Mouse (Mus musculus) megakaryocyte-erythroid progenitor cell, adult 5-6 weeks (primary cell): ENCODE results near the gene Olfr1393. TPM values are rescaled to one million over a fixed set of nuclear protein-coding genes. Genes with fewer than 3 reads are reported as not detected.

Source experiments
- ATAC-seq: replicated peaks from 2 replicates; pipeline ENCODE4 v1.8.0; 2016; ENCODE audit warnings: mild to moderate bottlenecking, inconsistent platforms; ENCODE audit not compliant: severe bottlenecking, poor library complexity, low FRiP score, low TSS enrichment
- total RNA-seq, 2 experiments: library from RNA; stranded (forward) in 1 of 2; stranded (reverse) in 1 of 2; fragments of 200-1000, 215-1000 nt in 1 of 2; fragments of >200 nt in 1 of 2; fragmentation: Nextera tagmentation in 1 of 2; gene quantifications; 2 replicates each; pipeline ENCODE4 v1.2.3; 2014 to 2017

Olfr1393 gene
- total RNA-seq (2014; fragmentation: Nextera tagmentation) (not detected in 2 replicates), total RNA-seq (2017) (not detected in 2 replicates)

DNA sequence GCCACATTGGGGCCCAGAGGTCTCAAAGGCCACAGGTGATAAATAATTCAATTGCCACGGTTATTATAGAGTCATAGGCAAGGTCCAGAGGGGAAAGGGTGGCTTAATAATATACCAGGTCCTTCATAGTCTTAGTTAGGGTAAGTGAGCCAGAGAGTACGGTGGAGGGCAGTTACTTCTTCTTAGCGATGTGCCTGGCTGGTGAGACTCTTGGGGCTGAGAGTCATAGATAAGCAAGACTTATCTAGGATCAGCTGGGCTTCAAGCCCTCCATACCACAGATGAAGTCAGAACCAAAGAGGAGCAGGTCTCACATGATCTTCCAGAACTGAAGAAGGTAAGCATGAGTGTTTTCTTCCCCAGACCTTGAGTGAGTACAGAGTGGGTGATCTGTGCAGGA lies at the start of gene Olfr1393:
Gene Olfr1393 (plus strand): TSS at position 83 of the 400 bp plus-strand sequence.
- ATAC-seq: peak; percentile 55; the same call in 1 of the 2 replicates

DNA sequence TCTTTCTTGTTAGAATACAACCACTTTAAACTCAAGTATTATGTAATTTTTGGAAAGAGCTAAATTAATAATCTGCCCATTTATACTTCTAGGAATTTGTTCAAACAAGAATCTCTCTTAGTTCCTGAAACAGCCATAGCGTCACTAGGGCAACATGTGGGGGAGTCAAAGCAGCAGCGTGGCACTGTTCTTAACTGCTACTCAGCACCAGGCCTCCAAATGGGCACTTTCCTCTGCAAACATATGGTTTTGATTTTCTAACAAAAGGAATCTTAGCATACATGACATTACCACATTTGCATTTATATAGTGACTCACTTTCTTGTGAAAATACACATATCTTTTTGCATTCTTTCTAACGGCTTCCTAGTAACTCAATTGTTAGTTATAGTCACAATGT lies 45.3 kb upstream of the Olfr1393 start:
- ATAC-seq: no peak

- ATAC-seq: no peak
Measured at GRCm38 (mm10) chr11:49235459-49236207, 42.5 kb upstream of the Olfr1393 start.

- no peak for ATAC-seq
Measured at GRCm38 (mm10) chr11:49236891-49237290, 41.2 kb upstream of the Olfr1393 start.

- ATAC-seq: no peak
Measured at GRCm38 (mm10) chr11:49237532-49237931, 40.6 kb upstream of the Olfr1393 start.

GRCm38 (mm10) chr11:49240310-49240709 lies 37.8 kb upstream of the Olfr1393 start:
- ATAC-seq: no peak

- no peak for ATAC-seq
Measured at GRCm38 (mm10) chr11:49240874-49241273, 37.2 kb upstream of the Olfr1393 start.

DNA sequence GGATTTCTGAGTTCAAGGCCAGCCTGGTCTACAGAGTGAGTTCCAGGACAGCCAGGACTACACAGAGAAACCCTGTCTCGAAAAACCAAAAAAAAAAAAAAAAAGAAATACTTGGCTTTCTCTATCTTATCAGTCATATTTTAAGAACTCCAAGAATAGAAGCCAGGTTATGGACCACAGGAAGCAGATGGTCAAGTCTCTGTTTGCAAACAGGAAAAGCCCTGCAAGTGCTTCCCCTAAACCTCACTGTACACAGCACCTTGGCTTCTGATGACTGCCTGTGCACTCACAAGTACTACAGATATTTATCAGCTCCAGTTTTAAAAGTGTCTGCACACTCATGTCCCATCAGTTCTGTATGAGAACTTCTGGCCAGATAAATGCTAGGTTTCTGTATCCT lies 36.6 kb upstream of the Olfr1393 start:
- no peak for ATAC-seq

DNA sequence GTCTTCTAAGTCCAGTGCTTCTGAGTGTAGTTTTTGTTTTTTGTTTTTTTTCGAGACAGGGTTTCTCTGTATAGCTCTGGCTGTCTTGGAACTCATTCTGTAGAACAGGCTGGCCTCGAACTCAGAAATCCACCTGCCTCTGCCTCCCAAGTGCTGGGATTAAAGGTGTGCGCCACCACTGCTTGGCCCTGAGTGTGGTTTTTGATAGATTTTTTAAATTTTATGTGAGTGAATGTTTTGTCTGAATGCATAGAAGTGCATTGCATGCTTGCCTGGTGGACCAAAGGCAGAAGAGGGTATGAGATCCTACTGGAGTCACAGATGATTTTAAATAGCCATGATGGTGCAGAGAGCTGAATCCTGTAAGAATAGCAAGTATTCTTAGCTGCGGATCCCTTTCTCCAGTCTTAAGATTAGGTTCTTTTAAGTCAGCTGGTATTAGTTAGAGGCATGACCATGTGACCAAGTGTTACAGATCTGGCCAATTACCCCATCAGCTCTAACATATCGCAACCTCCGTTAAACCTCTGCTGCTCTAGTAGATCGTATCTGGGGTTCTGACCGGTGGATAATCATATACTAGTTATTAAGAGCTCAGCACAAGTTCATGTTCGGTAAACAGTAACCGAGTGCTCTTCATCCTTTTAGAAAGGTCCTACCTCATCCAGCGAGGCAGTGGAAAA lies 35.0 kb upstream of the Olfr1393 start:
- no peak for ATAC-seq

DNA sequence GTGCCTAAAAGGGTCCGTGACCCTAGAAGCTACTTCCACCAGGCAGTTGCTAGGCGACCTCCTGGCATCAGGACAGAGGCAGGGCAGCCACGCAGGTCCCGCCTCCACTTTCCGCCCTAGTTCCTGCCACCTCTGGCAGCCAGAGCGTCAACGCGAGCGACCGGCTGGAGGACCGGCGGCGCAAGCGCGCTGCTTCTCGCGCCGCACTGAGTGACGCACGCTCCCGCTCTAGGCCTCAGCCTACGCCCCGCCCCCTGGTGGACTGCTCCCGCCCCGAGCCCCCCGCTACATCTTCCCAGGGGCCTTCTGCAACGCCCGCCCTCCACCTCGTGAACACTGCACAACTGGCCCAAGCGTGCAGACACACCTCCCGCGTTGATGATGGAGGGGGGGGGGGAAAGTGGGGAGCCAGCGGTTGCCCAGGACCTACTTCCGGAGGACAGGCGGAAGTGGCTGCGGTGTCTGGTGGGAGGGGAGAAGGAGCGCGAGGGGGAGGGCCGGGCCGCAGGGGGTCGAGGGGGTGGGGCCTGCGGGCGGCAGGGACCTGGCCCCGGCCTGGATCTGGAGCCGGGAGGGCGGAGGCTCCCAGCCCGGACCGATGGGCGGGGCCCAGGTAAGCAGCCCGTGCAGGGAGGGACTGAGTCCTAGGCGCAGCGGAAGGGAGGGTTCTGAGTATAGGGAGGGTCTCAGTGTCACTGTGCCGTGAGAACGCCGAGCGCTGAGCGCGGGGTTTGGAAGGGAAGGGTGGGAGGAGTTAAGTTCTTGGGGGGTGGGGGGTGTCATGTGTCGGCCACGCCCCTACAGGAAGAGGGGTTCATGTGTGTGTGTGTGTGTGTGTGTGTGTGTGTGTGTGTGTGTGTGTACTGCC lies 34.1 kb upstream of the Olfr1393 start, which contains the start of gene Mgat1:
Gene Mgat1 (plus strand): TSS at position 465 of the 868 bp plus-strand sequence.
- peak; percentile 80 for ATAC-seq

DNA sequence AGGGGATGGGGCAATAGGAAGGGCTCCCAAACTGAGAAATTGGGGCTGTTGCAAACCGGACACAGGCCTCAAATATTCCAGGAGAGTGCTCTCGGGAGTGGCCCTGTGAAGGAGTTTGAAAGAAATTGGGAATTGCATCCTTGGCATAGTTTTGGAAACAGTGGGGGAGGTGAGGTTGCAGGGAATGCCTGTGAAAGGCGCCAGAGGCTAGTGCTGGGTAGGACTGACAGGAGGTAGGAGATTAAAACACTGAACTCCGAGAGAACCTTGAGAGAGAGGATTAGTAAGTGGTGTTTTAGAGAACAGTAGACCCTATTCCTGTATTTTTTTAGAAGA lies 33.5 kb upstream of the Olfr1393 start:
- ATAC-seq: no peak

DNA sequence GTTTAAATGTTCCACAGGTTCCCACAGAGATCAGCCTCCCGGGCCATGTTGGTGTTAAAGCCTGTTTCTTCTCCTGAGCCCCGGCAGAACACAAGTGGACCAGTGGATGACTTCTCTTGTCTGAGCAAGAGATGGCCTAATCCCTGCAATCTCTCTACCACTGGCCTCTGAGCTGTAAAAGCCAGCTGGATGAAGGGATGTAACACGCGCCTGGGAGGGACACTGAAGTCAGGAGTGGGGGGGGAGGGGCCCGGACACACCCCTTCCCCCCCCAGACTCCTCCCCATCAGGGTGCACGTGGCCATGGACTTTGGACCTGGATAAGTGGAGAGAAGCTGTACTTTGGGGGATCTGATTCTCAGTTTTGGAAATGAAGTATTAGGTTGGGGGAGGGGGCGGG lies 32.9 kb upstream of the Olfr1393 start:
- no peak for ATAC-seq

DNA sequence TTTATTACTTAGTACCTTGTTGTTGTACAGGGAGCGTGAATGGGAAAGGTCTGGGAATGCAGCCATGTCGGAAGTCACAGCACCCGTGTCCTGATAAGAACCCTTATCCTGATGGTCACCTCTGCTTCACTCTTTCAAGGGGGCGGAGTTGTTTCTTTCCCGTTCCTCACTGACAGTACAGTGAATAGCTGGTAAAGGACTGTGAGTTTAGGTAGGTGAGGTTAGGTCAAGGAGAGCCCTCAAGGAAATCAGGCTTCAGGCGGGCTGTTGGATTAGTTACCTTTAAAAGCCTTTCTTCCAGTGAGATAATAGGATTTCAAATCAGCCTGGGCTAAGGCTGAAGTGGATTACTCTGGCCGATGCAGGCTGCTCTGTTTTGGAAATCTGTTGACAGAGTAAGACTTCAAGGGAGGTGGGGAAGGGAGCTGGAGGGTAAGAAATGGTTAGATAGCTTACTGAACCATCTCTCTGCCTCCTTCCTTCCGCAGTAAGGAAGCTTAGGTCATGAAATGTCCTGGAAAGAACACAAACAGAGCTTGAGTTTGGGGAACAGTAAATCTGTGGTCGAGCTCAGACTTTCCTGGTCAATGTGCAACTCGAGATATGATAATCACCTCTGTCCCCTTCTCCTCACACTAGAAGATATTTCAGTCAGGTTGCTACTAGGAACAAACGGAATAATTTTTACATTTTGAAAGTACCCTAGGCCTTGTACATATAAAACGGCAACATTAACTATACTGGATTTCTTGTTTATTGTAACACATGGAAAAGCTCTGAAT lies 32.3 kb upstream of the Olfr1393 start:
- no peak for ATAC-seq

DNA sequence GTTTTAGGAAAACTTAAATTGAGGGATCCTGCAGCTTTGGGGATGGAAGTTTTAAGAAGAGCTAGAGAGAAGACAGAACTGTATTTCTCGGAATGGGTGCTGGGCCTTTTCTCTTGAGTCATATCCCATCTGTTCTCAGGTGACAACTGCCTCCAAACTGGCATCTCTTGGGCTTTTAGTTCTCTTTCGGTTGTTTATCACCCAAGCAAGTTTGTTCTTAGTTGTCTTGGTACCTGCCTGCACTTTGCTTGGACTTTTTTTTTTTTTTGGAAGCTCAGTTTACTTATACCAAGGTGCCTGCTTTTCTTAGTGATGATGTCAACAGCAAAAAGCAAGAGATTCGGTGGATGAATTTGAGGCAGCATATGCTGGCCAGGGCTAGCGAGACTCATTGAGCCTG lies 31.6 kb upstream of the Olfr1393 start:
- ATAC-seq: no peak

DNA sequence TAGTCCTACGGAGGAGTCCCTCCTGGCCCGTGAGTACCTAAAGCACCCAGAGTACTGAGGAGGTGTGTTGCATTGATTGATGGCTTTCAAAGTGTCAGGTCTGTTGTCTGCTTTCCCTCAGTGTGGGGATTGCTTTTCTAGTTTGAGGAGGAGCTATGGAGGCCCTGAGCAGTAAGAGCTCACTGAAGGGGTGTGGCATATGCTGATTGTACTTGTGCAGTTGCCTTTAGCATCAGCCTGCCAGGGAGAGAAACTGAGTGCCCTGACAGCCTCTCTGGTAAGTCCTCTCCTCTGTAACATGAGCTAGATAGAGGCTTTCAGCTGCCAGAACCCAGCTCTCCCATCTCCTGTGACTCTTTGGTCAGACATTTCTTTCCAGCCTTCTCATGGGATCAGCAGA lies 30.8 kb upstream of the Olfr1393 start:
- ATAC-seq: no peak

- ATAC-seq: no peak
Measured at GRCm38 (mm10) chr11:49248226-49248973, 29.7 kb upstream of the Olfr1393 start.

DNA sequence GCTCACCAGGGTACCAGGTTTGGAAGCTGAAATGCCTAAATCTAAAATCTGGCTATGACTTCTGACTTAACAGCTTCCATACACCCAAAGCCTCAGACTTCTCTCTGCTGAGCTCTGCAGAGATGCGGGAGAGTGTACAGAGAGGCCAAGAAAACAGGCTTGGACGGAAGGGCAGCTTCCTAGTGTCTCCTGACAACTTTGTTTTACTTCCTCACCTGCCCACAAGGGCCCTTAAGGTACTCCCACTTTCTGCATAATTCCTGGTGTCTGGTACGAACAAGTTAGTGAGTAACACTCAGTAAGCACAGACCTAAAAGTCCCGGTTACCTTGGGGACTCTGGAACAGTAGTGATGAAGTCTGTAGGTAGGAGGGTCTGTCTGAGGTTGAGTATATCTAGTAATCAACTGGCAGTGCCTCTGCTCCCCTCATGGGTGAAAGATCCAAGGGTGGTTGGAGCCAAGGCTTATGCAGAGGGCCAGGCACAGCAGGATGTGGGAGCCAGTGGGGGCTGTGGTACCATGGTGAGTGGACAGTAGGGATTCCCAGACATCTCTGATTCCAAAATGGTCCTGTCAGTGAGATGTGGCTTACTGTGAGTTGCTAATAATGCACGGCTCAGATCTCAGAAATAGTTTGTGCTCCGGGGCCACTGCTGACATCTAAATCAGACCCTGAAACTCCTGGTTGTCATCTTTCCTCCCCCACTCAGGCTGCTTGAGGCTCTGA lies 29.0 kb upstream of the Olfr1393 start:
- no peak for ATAC-seq

DNA sequence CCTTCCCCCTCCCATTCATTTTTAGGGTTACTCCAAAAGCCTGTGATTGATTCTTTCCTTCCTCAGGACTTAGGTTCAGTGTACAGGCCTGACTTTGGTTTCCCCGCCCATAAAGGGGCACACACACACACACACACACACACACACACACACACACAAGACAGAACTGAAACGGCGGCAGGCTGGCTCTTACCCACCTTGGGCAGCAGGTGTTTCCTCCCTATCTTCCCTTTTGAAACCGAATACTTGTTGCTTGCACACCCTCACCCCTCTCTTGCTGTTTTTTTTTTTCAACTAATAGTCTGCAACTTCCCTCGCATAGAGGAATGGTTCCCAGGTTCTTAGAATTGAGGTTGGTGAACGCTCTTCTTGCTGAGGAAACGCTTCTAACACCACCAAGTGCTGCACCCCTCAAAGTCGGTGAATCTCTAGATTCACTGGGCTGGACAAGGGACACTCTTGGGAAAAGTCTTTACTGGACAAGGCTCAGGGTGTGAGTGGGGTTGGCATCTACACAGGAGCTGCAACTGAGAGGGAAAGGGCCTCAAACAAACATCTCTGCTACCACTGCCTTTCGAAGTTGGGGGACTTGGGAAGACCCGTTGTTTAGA lies 28.2 kb upstream of the Olfr1393 start:
- ATAC-seq: no peak
